Mouse (Mus musculus): ENCODE results near the gene Ttc30a2.
"Not testable (repeated sequence)": the region's sequence is repeated elsewhere in the genome, so short reads cannot be mapped to it uniquely, and the experiment has no call there.

- TF ChIP-seq POLR2A (IDR thresholded peaks at IDR 0.05; ENCODE audit: insufficient read depth, low read depth, low read length); CTCF (IDR thresholded peaks at IDR 0.05): not testable (repeated sequence)
Observed at GRCm38 (mm10) chr2:75980933-75981439, 3.0 kb upstream of the Ttc30a2 start.
